Mouse (Mus musculus): Measurements from ENCODE around the gene Nlk.

The Nlk gene

DNA sequence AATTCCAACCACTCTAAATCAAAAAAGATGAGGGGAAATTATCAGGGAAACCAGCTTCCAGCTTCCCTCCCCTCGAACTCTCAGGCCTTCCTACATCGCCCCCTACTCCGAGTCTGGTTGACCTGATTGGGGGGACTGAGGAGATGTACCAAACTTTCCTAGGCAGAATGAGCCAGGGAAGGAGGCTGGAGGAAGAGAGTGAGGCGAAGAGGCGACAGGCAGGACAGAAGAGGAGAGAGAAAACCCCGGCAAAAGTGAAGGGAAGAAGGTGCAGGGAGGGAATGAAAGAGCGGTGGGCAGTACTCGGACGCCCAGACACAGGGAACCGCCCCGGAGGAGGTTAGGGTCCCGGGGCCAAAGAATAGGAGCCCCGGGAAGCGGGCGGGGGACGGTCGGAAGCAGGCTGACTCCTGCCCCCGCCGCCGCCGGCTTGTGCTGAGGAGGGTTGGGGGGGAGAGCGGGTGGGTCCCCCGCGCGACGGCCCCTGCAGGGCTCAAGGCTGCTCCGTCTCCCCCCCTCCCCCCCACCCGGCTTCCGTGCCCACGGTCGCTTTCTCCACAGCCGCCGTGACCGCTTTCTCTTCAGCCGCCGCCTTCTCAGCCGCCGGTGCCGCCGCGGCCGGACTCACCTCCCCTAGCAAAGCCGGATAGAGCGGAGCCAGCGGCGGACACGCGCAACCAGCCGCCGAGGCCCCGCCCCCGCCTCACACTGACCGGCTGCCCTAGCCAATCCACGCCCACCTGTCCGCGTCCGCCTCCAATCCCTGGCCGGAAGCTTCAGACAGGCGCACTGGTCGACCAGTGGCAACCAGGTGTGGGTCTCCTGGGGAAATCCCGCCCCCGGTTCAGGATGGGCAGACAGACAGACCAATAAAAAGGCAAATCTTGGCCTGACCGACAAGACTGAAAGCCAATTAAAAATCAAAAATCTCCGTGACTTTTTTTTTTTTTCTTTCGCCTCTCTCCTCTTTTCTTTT lies at the start of gene Nlk:
Gene Nlk, minus strand, starts transcription at position 597 of the 976 bp plus-strand sequence.
- peak; percentile 94 for DNase-seq (ENCODE audit: low spot score)

DNA sequence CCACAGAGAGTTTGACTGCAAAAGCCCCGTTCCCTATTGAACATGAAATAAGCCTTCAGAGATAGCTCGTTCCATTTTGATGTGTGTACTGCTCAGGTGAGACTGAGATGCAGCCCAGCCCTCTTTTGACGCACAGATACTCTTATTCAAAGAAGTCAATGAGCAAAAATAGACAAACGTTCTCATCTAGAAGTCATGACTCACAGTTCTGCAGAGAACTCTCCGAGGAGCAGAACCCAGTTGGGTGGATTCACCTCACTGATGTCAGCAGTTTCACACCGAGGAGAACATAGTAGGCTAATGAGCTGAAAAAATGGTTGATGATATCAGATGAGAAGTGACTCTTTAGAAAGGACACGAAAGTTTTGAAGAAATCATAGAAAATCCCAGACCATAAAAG lies 49.1 kb upstream of the Nlk start:
- no peak for DNase-seq (ENCODE audit: low spot score)

- DNase-seq (ENCODE audit: low spot score) = no peak
Observed at GRCm38 (mm10) chr11:78745475-78745874, 48.3 kb upstream of the Nlk start.

DNA sequence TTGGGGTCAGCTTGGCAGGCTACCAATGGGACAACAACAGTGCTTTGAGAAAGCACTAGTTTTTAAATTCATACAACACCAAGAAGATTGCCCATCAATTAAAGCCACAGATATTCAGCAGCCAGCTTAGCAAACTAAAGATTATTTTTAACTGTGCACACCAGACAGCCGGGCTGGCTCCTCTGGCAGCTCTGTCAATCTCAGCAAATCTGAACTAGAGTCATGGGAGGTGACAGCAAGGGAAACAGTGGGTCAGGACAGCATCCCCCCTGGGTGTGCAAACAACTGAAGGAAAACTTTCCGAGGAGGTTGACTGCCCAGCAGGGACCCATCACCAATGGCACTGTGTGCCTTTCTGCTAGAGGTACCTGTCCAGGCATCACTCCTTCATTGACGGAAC lies 45.3 kb upstream of the Nlk start:
- DNase-seq (ENCODE audit: low spot score) = no peak

GRCm38 (mm10) chr11:78741958-78742357 lies 44.8 kb upstream of the Nlk start:
- no peak for DNase-seq (ENCODE audit: low spot score)

GRCm38 (mm10) chr11:78739361-78739760 lies 42.2 kb upstream of the Nlk start:
- no peak for DNase-seq (ENCODE audit: low spot score)

DNA sequence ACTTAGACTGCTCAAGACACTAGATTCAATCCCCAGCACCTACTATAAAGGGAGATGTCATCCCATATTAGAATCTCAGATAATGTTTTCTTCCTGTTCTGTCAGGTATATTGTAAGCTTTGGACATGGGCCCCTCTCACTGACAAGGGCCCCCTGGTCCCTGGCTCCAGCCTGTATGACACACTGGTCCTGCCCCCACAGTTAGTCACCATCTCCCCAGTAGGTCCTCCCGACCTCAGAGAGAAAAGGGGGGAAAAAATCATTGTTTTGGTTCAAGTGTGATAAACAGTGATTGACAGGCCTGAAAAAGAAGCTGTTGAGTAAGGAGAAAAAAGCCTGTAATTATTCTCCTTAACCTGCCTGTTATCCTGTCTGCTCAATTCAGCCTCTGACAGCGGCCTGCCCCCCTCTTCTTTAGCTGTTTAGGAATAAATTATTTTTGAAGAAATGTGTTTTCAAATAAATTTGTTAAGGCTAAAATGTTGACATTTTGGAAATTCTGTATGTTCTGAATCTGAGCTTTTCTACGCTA lies 39.8 kb upstream of the Nlk start:
- DNase-seq (ENCODE audit: low spot score) = no peak

DNA sequence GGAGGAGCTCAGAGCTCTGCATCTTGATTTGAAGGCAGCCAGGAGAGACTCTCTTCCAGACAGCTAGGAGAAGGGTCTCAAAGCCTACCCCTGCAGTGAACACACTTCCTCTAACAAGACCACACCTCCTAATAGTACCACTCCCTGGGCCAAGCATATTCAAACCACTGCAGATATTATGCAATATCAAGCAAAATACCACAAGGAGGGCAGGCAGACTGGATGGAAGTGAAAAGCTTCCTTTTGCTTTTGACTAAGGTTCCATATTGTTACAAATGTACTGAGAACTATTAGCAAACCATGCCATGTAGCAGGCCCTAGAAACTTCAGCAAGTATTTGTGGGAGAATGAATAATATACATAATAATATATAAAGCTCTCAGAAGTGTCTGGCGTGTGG lies 38.0 kb upstream of the Nlk start:
- DNase-seq (ENCODE audit: low spot score) = no peak

DNA sequence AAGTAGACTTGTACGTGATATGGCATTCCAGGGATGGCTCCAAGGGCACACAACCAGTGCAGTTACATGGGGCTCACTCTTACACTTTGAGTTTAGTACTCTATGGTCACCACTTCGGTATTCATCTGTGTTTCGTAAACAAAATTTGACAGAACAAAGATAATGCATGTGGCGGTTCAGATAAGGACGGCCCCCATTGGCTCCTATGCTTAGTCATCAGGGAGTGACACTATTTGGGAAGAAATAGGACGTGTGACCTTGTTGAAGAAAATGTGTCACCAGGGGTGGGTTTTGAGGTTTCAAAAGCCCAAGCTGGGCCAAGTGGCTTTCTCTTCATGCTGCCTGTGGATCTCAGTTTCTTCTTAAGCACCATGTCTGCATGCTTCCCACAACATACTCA lies 35.4 kb upstream of the Nlk start:
- no peak for DNase-seq (ENCODE audit: low spot score)

- DNase-seq (ENCODE audit: low spot score) = no peak
Observed at GRCm38 (mm10) chr11:78730902-78731301, 33.7 kb upstream of the Nlk start.

- DNase-seq (ENCODE audit: low spot score) = no peak
Observed at GRCm38 (mm10) chr11:78728041-78728440, 30.9 kb upstream of the Nlk start.

- no peak for DNase-seq (ENCODE audit: low spot score)
Observed at GRCm38 (mm10) chr11:78726366-78726765, 29.2 kb upstream of the Nlk start.

GRCm38 (mm10) chr11:78724792-78725191 lies 27.6 kb upstream of the Nlk start:
- no peak for DNase-seq (ENCODE audit: low spot score)

DNA sequence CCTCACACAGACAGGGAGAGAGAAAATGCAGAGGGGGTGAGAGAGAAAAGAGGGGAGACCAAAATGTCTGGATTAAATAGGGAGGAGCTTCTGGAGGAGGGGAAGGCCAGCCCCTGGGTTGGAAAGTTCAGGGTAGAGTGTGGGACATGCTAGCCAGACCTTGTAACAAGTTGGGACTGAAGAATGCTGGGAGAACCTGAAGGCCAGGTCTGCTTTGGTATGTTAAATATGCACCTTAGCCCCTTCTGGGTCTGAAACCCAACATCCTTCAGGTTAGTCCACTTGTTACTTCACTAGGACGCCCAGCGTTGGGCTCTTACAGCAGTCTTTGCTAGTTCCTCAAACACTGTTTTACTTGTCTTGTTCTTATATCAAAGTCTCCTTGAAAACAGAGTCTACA lies 24.2 kb upstream of the Nlk start:
- DNase-seq (ENCODE audit: low spot score) = no peak

DNA sequence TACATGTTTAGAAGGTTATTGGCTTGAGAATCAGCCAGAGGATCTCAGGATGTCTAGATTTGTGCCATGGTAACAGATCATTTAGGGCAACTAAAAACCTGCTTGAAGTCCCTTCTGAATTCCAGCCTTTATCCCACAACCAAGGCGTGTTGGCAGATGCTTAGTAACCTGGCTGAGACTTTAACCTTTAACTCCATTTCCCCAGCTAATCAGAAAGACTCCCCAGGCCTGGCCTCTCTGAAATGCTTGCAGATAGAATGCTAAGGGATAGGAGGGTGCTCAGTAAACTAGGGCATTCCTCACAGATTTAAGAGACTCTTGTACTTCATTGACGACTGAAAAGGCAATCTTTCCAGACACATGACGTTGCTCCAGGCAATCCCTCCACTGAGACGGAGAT lies 20.5 kb upstream of the Nlk start:
- DNase-seq (ENCODE audit: low spot score) = no peak

GRCm38 (mm10) chr11:78708642-78709041 lies 11.5 kb upstream of the Nlk start:
- DNase-seq (ENCODE audit: low spot score) = no peak

GRCm38 (mm10) chr11:78706026-78706425 lies 8.9 kb upstream of the Nlk start:
- no peak for DNase-seq (ENCODE audit: low spot score)

GRCm38 (mm10) chr11:78703085-78703484 lies 5.9 kb upstream of the Nlk start:
- DNase-seq (ENCODE audit: low spot score) = no peak

- DNase-seq (ENCODE audit: low spot score) = no peak
Observed at GRCm38 (mm10) chr11:78702319-78702718, 5.1 kb upstream of the Nlk start.

DNA sequence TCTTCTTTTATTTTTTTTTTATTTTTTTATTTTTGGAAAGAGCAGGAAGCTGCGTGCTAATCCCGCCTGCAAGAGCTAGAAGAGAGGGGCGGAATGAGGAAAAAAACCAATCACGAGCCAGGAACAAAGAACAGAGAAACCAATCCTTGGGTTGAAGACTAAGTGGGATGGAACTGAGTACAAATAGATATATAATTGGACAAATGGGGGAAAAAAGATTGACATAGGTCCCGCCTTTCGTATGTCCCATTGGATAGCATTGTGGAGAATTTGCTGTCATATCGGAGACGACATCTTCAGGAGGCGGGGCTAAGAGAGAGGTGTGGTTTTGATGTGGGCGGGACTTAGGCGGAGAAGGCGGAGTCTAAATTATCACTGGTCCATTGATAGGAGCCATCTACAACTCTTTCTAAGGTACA lies 589 bp upstream of the Nlk start:
- peak; percentile 29 for DNase-seq (ENCODE audit: low spot score)

DNA sequence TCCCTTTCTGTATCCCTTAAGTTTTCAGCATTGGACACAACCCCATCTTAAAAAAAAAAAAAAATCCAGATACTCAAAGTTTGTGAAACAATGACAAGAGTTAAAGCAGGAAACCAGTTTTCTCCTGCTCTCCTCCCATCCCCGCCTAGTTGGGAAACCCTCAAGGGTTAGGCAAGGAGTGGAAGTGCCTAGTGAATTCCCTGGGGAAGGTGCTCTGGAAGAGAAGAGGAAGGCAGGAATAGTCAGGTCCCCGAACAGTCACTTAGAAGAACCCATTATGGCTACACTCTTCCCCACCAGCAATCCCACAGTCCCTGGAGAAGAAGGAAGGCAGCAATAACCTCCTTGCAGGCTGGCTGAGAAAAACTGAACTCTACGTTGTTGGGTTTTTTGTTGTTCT lies 2.9 kb downstream of the Nlk start:
- DNase-seq (ENCODE audit: low spot score) = no peak

DNA sequence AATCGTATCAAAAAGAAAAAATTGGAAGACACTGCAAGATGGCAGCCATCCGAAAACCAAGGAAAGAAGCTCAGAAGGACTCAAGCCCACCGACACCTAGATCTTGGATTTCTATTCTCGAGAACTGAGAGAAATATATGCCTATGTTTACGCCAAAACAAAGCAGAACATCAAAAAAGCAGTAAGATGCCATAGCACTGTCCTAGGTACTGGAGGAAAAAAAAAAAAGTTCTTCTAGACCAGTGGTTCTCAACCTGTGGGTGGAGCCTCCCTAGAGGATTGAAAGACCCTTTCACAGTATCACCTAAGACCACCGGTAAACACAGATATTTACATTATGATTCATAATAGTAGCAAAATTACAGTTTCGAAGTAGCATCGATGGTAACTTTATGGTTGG lies 3.9 kb downstream of the Nlk start:
- DNase-seq (ENCODE audit: low spot score) = no peak

DNA sequence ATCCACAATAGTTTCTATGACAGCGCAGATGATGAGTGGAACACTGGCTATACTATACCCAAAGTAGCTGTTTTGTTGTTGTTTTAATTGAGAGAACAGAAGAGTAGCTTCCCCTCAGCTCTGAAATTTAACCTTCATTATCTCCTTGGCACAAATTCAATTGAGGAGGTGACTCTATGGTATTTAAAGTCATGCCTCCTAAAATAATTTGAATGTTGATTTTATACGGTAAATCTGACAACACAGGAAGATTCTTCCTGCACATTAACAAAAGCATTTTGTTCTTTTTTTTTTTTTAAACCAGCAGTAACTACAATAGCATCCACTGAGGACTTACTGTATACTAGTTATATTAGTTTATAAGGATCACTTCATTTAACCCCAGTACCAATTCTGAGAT lies 6.0 kb downstream of the Nlk start:
- no peak for DNase-seq (ENCODE audit: low spot score)

DNA sequence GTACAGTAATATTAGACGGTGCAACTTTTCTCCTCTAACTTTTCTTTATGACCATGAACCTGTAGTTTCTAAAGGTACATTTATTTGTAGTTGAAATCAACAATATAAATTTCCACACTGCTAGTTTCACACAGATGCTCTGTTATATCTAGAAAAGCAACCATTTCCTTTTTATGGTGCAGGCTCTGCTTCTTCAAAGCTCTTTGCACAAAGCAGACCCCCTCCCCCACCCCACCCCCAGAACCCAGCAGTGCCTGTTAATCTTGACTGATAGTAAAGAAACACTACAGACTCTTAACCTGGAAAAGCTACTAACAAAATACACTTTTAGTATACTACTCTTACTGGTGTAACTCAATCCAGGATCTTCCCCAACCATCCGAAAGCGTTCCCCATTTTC lies 6.6 kb downstream of the Nlk start:
- no peak for DNase-seq (ENCODE audit: low spot score)
